Mouse (Mus musculus) limb, embryonic 14.5 days (tissue): ENCODE results near the gene Zfp580. TPM values are rescaled to one million over a fixed set of nuclear protein-coding genes. Genes with fewer than 3 reads are reported as not detected.

ENCODE experiments used
- ATAC-seq: fragments of 200-750 bp; cut with Nextera tagmentation; 2 replicates; pipeline ENCODE4 v1.8.0; 2017; ENCODE audit warnings: low read depth, moderate number of reproducible peaks, moderate TSS enrichment; ENCODE audit not compliant: low FRiP score
- DNase-seq: peaks from one replicate; pipeline ENCODE4 v3.0.0-alpha.2; 2015; ENCODE audit warnings: low spot score
- H3K27ac ChIP-seq: fragments of 300-500 bp; sonication (generic); replicated peaks from 2 replicates; pipeline ENCODE4 v1.5.1; 2014; ENCODE audit warnings: low read depth, mild to moderate bottlenecking, low read length, moderate library complexity, mixed read lengths
- H3K27me3 ChIP-seq: fragments of 300-500 bp; sonication (generic); 2 replicates; pipeline ENCODE4 v1.6.1; 2014; ENCODE audit warnings: low read length, mixed read lengths; ENCODE audit not compliant: control insufficient read depth, insufficient read depth
- H3K36me3 ChIP-seq: fragments of 300-500 bp; sonication (generic); 2 replicates; pipeline ENCODE4 v1.6.1; 2014; ENCODE audit warnings: mild to moderate bottlenecking, low read length, moderate library complexity, mixed read lengths; ENCODE audit not compliant: control insufficient read depth, insufficient read depth
- H3K4me1 ChIP-seq: fragments of 300-500 bp; sonication (generic); 2 replicates; pipeline ENCODE4 v1.6.1; 2014; ENCODE audit warnings: antibody characterized with exemption, low read length, mixed read lengths; ENCODE audit not compliant: control insufficient read depth, insufficient read depth
- H3K4me2 ChIP-seq: fragments of 300-500 bp; sonication (generic); replicated peaks from 2 replicates; pipeline ENCODE4 v1.6.1; 2014; ENCODE audit warnings: low read depth, mild to moderate bottlenecking, low read length, moderate library complexity; ENCODE audit not compliant: severe bottlenecking
- H3K4me3 ChIP-seq: fragments of 300-500 bp; sonication (generic); replicated peaks from 2 replicates; pipeline ENCODE4 v1.5.1; 2014; ENCODE audit warnings: low read length
- H3K9ac ChIP-seq: fragments of 300-500 bp; sonication (generic); 2 replicates; pipeline ENCODE4 v1.6.1; 2014; ENCODE audit warnings: mild to moderate bottlenecking, low read depth, low read length, moderate library complexity; ENCODE audit not compliant: severe bottlenecking
- H3K9me3 ChIP-seq: fragments of 300-500 bp; sonication (generic); 2 replicates; pipeline ENCODE4 v1.6.1; 2016; ENCODE audit warnings: low read length; ENCODE audit not compliant: control insufficient read depth
- POLR2A ChIP-seq: fragments of 200-500 bp; IDR thresholded peaks from 2 replicates; pipeline ENCODE4 v1.8.0; 2012; ENCODE audit warnings: inconsistent platforms, mild to moderate bottlenecking, moderate library complexity, borderline replicate concordance; ENCODE audit not compliant: insufficient read depth, insufficient read length; ENCODE audit errors: extremely low read depth
- WGBS: fragments of 180-500 bp; shearing (Covaris S2); extraction: QIAGEN DNeasy Blood & Tissue Kit; methylation state at CpG from one replicate; pipeline ENCODE4 v1.1.7; 2014; 5-methylcytosine and 5-hydroxymethylcytosine counted together
- polyA plus RNA-seq, 2 experiments: library from polyadenylated mRNA; depleted of rRNA in 1 of 2; stranded (reverse) in 1 of 2; unstranded in 1 of 2; fragments of >200 nt; fragmentation: Nextera tagmentation in 1 of 2; extraction: Ambion mirVana in 1 of 2; gene quantifications; 2 replicates each; pipeline versions ENCODE4 v1.2.1 to v1.2.3; 2012 to 2014

Gene Zfp580
- polyA plus RNA-seq, 2 experiments = 47.5 to 49.7 TPM

DNA sequence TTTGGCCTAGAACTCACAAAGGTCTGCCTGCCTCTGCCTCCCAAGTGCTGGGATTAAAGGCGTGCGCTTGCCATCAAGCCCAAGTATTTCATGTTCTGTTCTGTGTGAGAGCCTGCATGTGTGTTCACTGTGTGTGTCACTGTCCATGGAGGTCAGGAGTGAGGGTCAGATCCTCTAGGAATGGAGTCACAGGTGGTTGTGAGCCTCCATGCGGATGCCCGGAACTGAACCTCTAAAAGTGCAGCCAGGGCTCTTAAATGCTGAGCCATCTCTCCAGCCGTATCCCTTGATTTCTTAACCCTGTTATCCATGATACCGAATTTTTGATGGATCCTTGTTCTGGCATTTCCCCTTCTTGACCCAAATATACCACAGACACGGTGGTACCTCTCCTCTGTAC lies 14.3 kb upstream of the Zfp580 start:
- peaks cover 44% of the 10 kb centered on the region for H3K36me3 ChIP-seq
- no peak overlapping the region for H3K27ac ChIP-seq
- no peak for TF ChIP-seq POLR2A
- no peaks in the 10 kb centered on the region for H3K27me3 ChIP-seq
- WGBS = 93% methylated on average over 7 of the region's 7 CpGs
- peaks cover 10% of the 10 kb centered on the region for H3K9me3 ChIP-seq
- no peak overlapping the region for H3K4me2 ChIP-seq
- H3K4me1 ChIP-seq = peaks cover 3% of the 10 kb centered on the region; the same call in 1 of the 2 replicates
- ATAC-seq (no peak), DNase-seq (no peak)
- no peak overlapping the region for H3K4me3 ChIP-seq
- H3K9ac ChIP-seq = no peak overlapping the region

- Histone ChIP-seq H3K9ac (no peak overlapping the region), H3K4me3 (peak overlapping the region; percentile 50), H3K9me3 (peaks cover 7% of the 10 kb centered on the region), H3K27me3 (no peaks in the 10 kb centered on the region), H3K27ac (peak overlapping the region; percentile 85; the same call in 1 of the 2 replicates), H3K36me3 (peaks cover 40% of the 10 kb centered on the region), H3K4me2 (peak overlapping the region; percentile 49), H3K4me1 (peaks cover 3% of the 10 kb centered on the region; the same call in 1 of the 2 replicates)
- TF ChIP-seq POLR2A = no peak
- WGBS = 89% methylated on average over 8 of the region's 8 CpGs
- ATAC-seq (no peak), DNase-seq (no peak)
These were observed 13.9 kb upstream of the Zfp580 start for GRCm38 (mm10) chr7:5037467-5037866.

GRCm38 (mm10) chr7:5038109-5038732 lies 13.1 kb upstream of the Zfp580 start, which contains the start of gene Zfp784:
Gene Zfp784, minus strand, starts transcription at chr7:5038446.
- H3K36me3 ChIP-seq = peaks cover 33% of the 10 kb centered on the region
- WGBS = 0% methylated on average over 39 of the region's 48 CpGs

DNA sequence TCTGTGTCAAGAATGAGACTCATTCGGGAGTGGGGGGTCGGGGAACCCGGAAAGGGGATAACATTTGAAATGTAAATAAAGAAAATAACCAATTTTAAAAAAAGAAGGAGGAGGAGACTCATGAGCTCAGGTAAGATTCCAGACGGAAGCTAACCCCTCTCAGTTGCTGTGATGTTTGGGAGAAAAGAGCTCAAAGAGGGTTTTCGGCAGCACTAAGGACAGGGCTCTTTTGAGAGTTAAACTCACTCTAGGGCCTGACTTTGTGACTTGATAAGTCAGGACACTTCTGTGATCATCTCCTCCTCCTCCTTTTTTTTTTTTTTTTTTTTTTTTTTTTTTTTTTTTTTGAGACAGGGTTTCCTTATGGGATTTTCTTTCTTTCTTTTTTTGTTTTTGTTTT lies 12.4 kb upstream of the Zfp580 start:
- no peak for TF ChIP-seq POLR2A
- ATAC-seq (no peak), DNase-seq (no peak)
- Histone ChIP-seq H3K27me3 (no peaks in the 10 kb centered on the region), H3K36me3 (peaks cover 25% of the 10 kb centered on the region), H3K9ac (peak overlapping the region; percentile 64; the same call in 1 of the 2 replicates), H3K4me1 (peaks cover 3% of the 10 kb centered on the region; the same call in 1 of the 2 replicates), H3K27ac (no peak overlapping the region), H3K4me2 (peak overlapping the region; percentile 49), H3K9me3 (peaks cover 7% of the 10 kb centered on the region; the same call in 1 of the 2 replicates), H3K4me3 (peak overlapping the region; percentile 50)
- WGBS = 36% methylated on average over 5 of the region's 5 CpGs

More at GRCm38 (mm10) chr7:5038109-5038732, 13.1 kb upstream of the Zfp580 start, which contains the start of gene Zfp784:
- H3K9me3 ChIP-seq = peaks cover 7% of the 10 kb centered on the region; the same call in 1 of the 2 replicates
- peak within 1 kb of the TSS; percentile 64 for H3K9ac ChIP-seq
- H3K27me3 ChIP-seq = no peaks in the 10 kb centered on the region
- DNase-seq (peak; percentile 93), ATAC-seq (peak; percentile 97)
- H3K4me1 ChIP-seq = peaks cover 3% of the 10 kb centered on the region; the same call in 1 of the 2 replicates
- peak within 1 kb of the TSS; percentile 85 for H3K27ac ChIP-seq
- peak within 1 kb of the TSS; percentile 49 for H3K4me2 ChIP-seq
- TF ChIP-seq POLR2A = 0 out of 2 replicates have a peak, but pooled peaks have one; percentile 11
- H3K4me3 ChIP-seq = peak within 1 kb of the TSS; percentile 50

DNA sequence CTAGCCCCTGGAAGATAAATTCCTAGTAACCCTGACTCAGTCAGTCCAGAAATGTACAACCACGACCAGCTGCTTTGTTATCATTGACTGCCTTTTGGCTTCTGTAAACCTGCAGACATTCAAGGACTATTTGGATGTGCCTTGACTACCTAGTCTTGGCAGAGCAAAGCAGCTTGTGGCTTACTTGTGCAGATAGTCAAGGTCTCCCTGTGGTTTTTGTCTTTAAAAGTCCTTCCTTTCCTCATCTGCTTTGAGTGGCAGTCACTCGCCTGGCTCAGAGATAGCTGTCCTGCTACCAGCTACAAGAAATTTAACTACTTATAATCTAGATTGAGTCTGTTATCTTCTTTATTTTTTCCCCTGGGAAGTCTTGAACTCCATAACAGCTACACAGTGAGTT lies 6.4 kb upstream of the Zfp580 start:
- no peak for TF ChIP-seq POLR2A
- H3K9me3 ChIP-seq = no peaks in the 10 kb centered on the region
- DNase-seq (no peak), ATAC-seq (no peak)
- H3K4me2 ChIP-seq = no peak overlapping the region
- H3K9ac ChIP-seq = no peak overlapping the region
- H3K36me3 ChIP-seq = no peaks in the 10 kb centered on the region; the same call in 1 of the 2 replicates
- 82% methylated on average over 2 of the region's 2 CpGs for WGBS
- H3K4me3 ChIP-seq = no peak overlapping the region
- no peaks in the 10 kb centered on the region for H3K27me3 ChIP-seq
- H3K4me1 ChIP-seq = no peaks in the 10 kb centered on the region
- H3K27ac ChIP-seq = no peak overlapping the region

DNA sequence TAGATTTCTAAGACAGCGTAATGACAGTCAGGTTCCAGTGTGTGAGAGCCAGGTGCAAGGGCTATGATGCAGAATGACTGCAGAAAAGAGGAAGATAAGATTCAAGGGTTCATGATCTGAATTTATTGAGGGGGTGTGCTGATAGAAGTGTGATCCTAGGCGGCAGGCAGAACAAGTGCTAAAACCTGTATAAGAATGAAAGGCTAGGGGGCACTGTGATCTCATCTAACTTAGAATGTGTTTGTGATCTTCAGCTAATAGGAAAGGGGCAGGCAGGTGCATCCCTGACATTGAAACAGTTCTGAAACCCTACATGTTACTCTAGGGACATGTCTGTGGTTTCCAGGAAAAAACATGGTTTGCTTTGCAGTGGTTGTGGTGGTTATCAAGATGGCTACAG lies 5.2 kb upstream of the Zfp580 start:
- H3K27ac ChIP-seq = no peak overlapping the region
- TF ChIP-seq POLR2A = no peak

More for the DNA sequence above, 5.2 kb upstream of the Zfp580 start:
- Histone ChIP-seq H3K4me1 (peaks cover 7% of the 10 kb centered on the region), H3K9ac (no peak overlapping the region), H3K4me2 (no peak overlapping the region), H3K27me3 (no peaks in the 10 kb centered on the region), H3K4me3 (no peak overlapping the region), H3K36me3 (no peaks in the 10 kb centered on the region), H3K9me3 (no peaks in the 10 kb centered on the region)
- DNase-seq (no peak), ATAC-seq (no peak)
- 71% methylated on average over 2 of the region's 2 CpGs for WGBS
